10 mouse cellular contexts compared by ENCODE assay signal in genomic region chr7:112454380-112454779, GRCm38 (mm10). TPM values are rescaled to one million over a fixed set of nuclear protein-coding genes. Genes with fewer than 3 reads are reported as not detected.
A peak's percentile ranks its signal among the peaks of the same experiment; 100 is the strongest.
DNase-seq lines count a peak whose midpoint lies in the region; ATAC-seq lines count a peak whose summit lies in the region.
"Had no signal": no experiment of that assay in that cellular context is flagged by ENCODE, and none has a peak within 500 bp of the region (broad histone marks: within the 10 kb centered on the region; RNA-seq: fewer than 3 reads in every experiment).

No protein-coding gene starts in this region.

- 62% methylated on average over 6 of the region's 6 CpGs for WGBS in heart, embryonic 13.5 days
- WGBS in lung, embryonic 15.5 days, result 60% methylated on average over 6 of the region's 6 CpGs
- WGBS in intestine, embryonic 14.5 days, result 53% methylated on average over 6 of the region's 6 CpGs
- WGBS in stomach, embryonic 14.5 days, result 48% methylated on average over 6 of the region's 6 CpGs

- peak overlapping the region; percentile 4; the same call in 1 of the 2 replicates for H3K9ac ChIP-seq in heart, embryonic 13.5 days
- H3K9ac ChIP-seq in lung, embryonic 15.5 days, result no peak overlapping the region
- no peak overlapping the region for H3K9ac ChIP-seq in intestine, embryonic 14.5 days (ENCODE audit: low read length)
- H3K9ac ChIP-seq in stomach, embryonic 14.5 days (replicated peaks; ENCODE audit: low read depth, low read length), result no peak overlapping the region

- H3K9me3 ChIP-seq in heart, embryonic 13.5 days, result no peaks in the 10 kb centered on the region
- H3K9me3 ChIP-seq in lung, embryonic 15.5 days, result no peaks in the 10 kb centered on the region
- no peaks in the 10 kb centered on the region for H3K9me3 ChIP-seq in intestine, embryonic 14.5 days (ENCODE audit: control insufficient read depth, low read length)
- no peaks in the 10 kb centered on the region for H3K9me3 ChIP-seq in stomach, embryonic 14.5 days (ENCODE audit: control insufficient read depth, low read depth, low read length)

- no peaks in the 10 kb centered on the region for H3K27me3 ChIP-seq in heart, embryonic 13.5 days (replicated peaks)
- no peaks in the 10 kb centered on the region for H3K27me3 ChIP-seq in lung, embryonic 15.5 days
- H3K27me3 ChIP-seq in intestine, embryonic 14.5 days (replicated peaks; ENCODE audit: control insufficient read depth, insufficient read depth, low read length), result no peaks in the 10 kb centered on the region
- H3K27me3 ChIP-seq in stomach, embryonic 14.5 days (ENCODE audit: control insufficient read depth, insufficient read depth, low read length), result no peaks in the 10 kb centered on the region

- ATAC-seq in heart, embryonic 13.5 days (ENCODE audit: extremely low read depth, insufficient number of reproducible peaks, low FRiP score, low TSS enrichment), result no peak
- ATAC-seq in lung, embryonic 15.5 days (ENCODE audit: borderline replicate concordance, extremely low read depth, low FRiP score, low TSS enrichment), result no peak
- no peak for ATAC-seq in intestine, embryonic 14.5 days (replicated peaks; ENCODE audit: low FRiP score, low TSS enrichment, low read depth)
- ATAC-seq in stomach, embryonic 14.5 days (ENCODE audit: insufficient number of reproducible peaks, insufficient read depth, low FRiP score, low read depth), result no peak
- no peak for ATAC-seq in megakaryocyte, adult 5-6 weeks (ENCODE audit: poor library complexity, severe bottlenecking)

- H3K4me1 ChIP-seq in heart, embryonic 13.5 days, result peaks cover 72% of the 10 kb centered on the region
- peaks cover 57% of the 10 kb centered on the region for H3K4me1 ChIP-seq in lung, embryonic 15.5 days
- H3K4me1 ChIP-seq in intestine, embryonic 14.5 days (replicated peaks; ENCODE audit: control insufficient read depth, insufficient read depth, low read length), result peaks cover 31% of the 10 kb centered on the region
- peaks cover 38% of the 10 kb centered on the region for H3K4me1 ChIP-seq in stomach, embryonic 14.5 days (ENCODE audit: control insufficient read depth, insufficient read depth, low read length)

- H3K27ac ChIP-seq in heart, embryonic 13.5 days (replicated peaks), result peak overlapping the region; percentile 78
- H3K27ac ChIP-seq in lung, embryonic 15.5 days, result peak overlapping the region; percentile 87
- H3K27ac ChIP-seq in intestine, embryonic 14.5 days (ENCODE audit: low read depth), result peak overlapping the region; percentile 89
- H3K27ac ChIP-seq in stomach, embryonic 14.5 days (ENCODE audit: low read length), result peak overlapping the region; percentile 88

- DNase-seq in heart, adult 8-10 months (ENCODE audit: low spot score), result no peak
- DNase-seq in lung, postnatal 14 days, result no peak
- DNase-seq in intestine, embryonic 14.5 days (ENCODE audit: low spot score), result no peak
- DNase-seq in adrenal gland, postnatal 25 days, result no peak
- DNase-seq: kidney, postnatal 10 days; right cerebral cortex, adult 18-20 months had no signal

- H3K36me3 ChIP-seq in heart, embryonic 13.5 days, result no peaks in the 10 kb centered on the region
- H3K36me3 ChIP-seq in lung, embryonic 15.5 days, result no peaks in the 10 kb centered on the region
- H3K36me3 ChIP-seq in intestine, embryonic 14.5 days (ENCODE audit: control insufficient read depth, insufficient read depth, low read length), result no peaks in the 10 kb centered on the region
- no peaks in the 10 kb centered on the region for H3K36me3 ChIP-seq in stomach, embryonic 14.5 days (ENCODE audit: control insufficient read depth, insufficient read depth, low read length)

- no peak overlapping the region for H3K4me2 ChIP-seq in heart, embryonic 13.5 days
- H3K4me2 ChIP-seq in lung, embryonic 15.5 days, result no peak overlapping the region
- no peak overlapping the region for H3K4me2 ChIP-seq in intestine, embryonic 14.5 days (ENCODE audit: low read length)
- H3K4me2 ChIP-seq in stomach, embryonic 14.5 days (replicated peaks; ENCODE audit: low read depth, low read length), result no peak overlapping the region

- H3K4me3 ChIP-seq in heart, embryonic 13.5 days, result no peak overlapping the region
- H3K4me3 ChIP-seq in lung, embryonic 15.5 days, result no peak overlapping the region
- no peak overlapping the region for H3K4me3 ChIP-seq in intestine, embryonic 14.5 days (ENCODE audit: low read depth, low read length)
- no peak overlapping the region for H3K4me3 ChIP-seq in stomach, embryonic 14.5 days (ENCODE audit: low read depth, low read length)

RNA-seq across cellular contexts. Expression of gene Parva, which starts 27.1 kb away (rescaled TPM):
- 81.5 and 83.7 TPM in 2 replicates for polyA plus RNA-seq in heart, embryonic 13.5 days (2015; fragmentation: Nextera tagmentation; extraction: Ambion mirVana)
- total RNA-seq in heart, adult 8-10 months (2022), result 10 to 100 TPM; 42.6 to 46.1 (median 44.5) TPM
- 109 TPM in 2 replicates for polyA plus RNA-seq in lung, embryonic 15.5 days (2015; fragmentation: Nextera tagmentation; extraction: Ambion mirVana)
- 102 and 114 TPM in 2 replicates for polyA plus RNA-seq in intestine, embryonic 14.5 days (2014; fragmentation: Nextera tagmentation; extraction: Ambion mirVana)
- 128 and 135 TPM in 2 replicates for polyA plus RNA-seq in stomach, embryonic 14.5 days (2014; fragmentation: Nextera tagmentation; extraction: Ambion mirVana)
- 89.8 and 98.3 TPM in 2 replicates for total RNA-seq in adrenal gland, postnatal 25 days (2021)
- total RNA-seq in megakaryocyte, adult 5-6 weeks (2015), result not detected in 2 replicates
- not detected in 2 replicates for total RNA-seq in megakaryocyte, adult 5-6 weeks (2017)
